ENCODE assay signal across 29 mouse cellular contexts in the genomic region with DNA sequence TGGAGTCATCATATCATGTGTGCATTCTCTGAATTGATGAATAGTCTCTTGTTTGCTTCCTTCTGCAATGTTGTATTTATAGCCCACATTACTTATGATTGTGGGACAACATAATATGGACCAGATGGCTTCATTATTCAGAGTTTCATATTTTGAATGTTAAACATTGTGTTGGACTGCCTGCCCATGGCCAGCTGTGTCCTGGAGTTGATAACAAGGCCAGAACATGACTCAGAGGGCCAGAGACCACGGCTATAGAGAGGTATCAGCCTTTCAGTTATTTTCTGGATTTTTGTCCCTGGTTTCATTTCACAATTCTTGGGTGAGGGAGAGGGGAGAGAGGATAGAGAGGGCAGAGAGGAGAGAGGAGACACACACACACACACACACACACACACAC.
DNase-seq lines count a peak whose midpoint lies in the region; ATAC-seq lines count a peak whose summit lies in the region.
"Had no signal": no experiment of that assay in that cellular context is flagged by ENCODE, and none has a peak within 500 bp of the region (broad histone marks: within the 10 kb centered on the region; RNA-seq: fewer than 3 reads in every experiment).

No protein-coding gene starts in this region.

- no peak overlapping the region for H3K9ac ChIP-seq in midbrain, embryonic 13.5 days (replicated peaks)
- H3K9ac ChIP-seq: embryonic facial prominence, embryonic 15.5 days; forebrain, embryonic 13.5 days; hindbrain, embryonic 14.5 days had no signal

- no peak overlapping the region for H3K4me3 ChIP-seq in midbrain, embryonic 13.5 days (replicated peaks)
- H3K4me3 ChIP-seq: embryonic facial prominence, embryonic 15.5 days; erythroblast, embryonic 14.5 days; forebrain, embryonic 10.5 days; forebrain, embryonic 13.5 days; heart, adult 2 months; hindbrain, embryonic 10.5 days had no signal

- H3K36me3 ChIP-seq in midbrain, embryonic 13.5 days: no peaks in the 10 kb centered on the region
- H3K36me3 ChIP-seq: embryonic facial prominence, embryonic 15.5 days; forebrain, embryonic 10.5 days; hindbrain, embryonic 10.5 days had no signal

- WGBS in midbrain, embryonic 13.5 days: 58% methylated on average over 1 of the region's 1 CpGs

- no peaks in the 10 kb centered on the region for H3K9me3 ChIP-seq in midbrain, embryonic 13.5 days
- H3K9me3 ChIP-seq: embryonic facial prominence, embryonic 15.5 days; forebrain, embryonic 10.5 days; forebrain, embryonic 13.5 days; hindbrain, embryonic 10.5 days had no signal

- H3K27ac ChIP-seq in midbrain, embryonic 13.5 days: no peak overlapping the region
- H3K27ac ChIP-seq: embryonic facial prominence, embryonic 15.5 days; forebrain, embryonic 10.5 days; forebrain, embryonic 13.5 days; heart, adult 2 months; hindbrain, embryonic 10.5 days; hindbrain, embryonic 14.5 days; hindbrain, postnatal 0 days had no signal

- peak; percentile 85 for DNase-seq in 3T3-L1 (ENCODE audit: low read depth, low spot score)
- DNase-seq in Muller cell, postnatal 12 days (ENCODE audit: inconsistent ontology term): peak; percentile 3
- DNase-seq in brain, adult 2 months (ENCODE audit: low read depth, low spot score): peak; percentile 1
- no peak for DNase-seq in layer of hippocampus, adult 11-12 months (ENCODE audit: low spot score)
- DNase-seq in c-Kit-positive CD71-positive TER-119-positive erythroid progenitor cells, embryonic 14.5 days (ENCODE audit: low spot score): no peak
- DNase-seq: adrenal gland, postnatal 10 days; adrenal gland, postnatal 36 days; cerebellum, adult 11-12 months; cerebellum, adult 8-10 months; cerebellum, postnatal 10 days; cerebellum, postnatal 36 days; embryo, embryonic 11 days; gastrocnemius, postnatal 10 days; gastrocnemius, postnatal 36 days; heart, adult 2 months; heart, postnatal 36 days; kidney, adult 18-20 months had no signal

- no peak for ATAC-seq in midbrain, embryonic 13.5 days
- ATAC-seq: forebrain, embryonic 13.5 days; forebrain, embryonic 16.5 days; hindbrain, postnatal 0 days; inflammation-experienced regulatory T-cells, adult 6 months; intestine, embryonic 16.5 days had no signal

- no peak overlapping the region for H3K4me2 ChIP-seq in midbrain, embryonic 13.5 days (replicated peaks)
- H3K4me2 ChIP-seq: embryonic facial prominence, embryonic 15.5 days; forebrain, embryonic 13.5 days; heart, embryonic 11.5 days; hindbrain, embryonic 14.5 days had no signal

- H3K4me1 ChIP-seq in midbrain, embryonic 13.5 days (replicated peaks): no peaks in the 10 kb centered on the region
- H3K4me1 ChIP-seq: embryonic facial prominence, embryonic 15.5 days; forebrain, embryonic 10.5 days; forebrain, embryonic 13.5 days; hindbrain, embryonic 10.5 days had no signal

- peaks cover 8% of the 10 kb centered on the region; the same call in 1 of the 2 replicates for H3K27me3 ChIP-seq in midbrain, embryonic 13.5 days
- H3K27me3 ChIP-seq: embryonic facial prominence, embryonic 15.5 days; forebrain, embryonic 13.5 days had no signal

Comparison
In these comparisons a context has a peak if more than half of its experiments do, and no peak if none do; other contexts are left out.
1. DNase-seq: peak in 3T3-L1 (single experiment), Muller cell, postnatal 12 days (single experiment) and brain, adult 2 months (single experiment); none in layer of hippocampus, adult 11-12 months (single experiment) and c-Kit-positive CD71-positive TER-119-positive erythroid progenitor cells, embryonic 14.5 days (single experiment).